Mouse (Mus musculus): ENCODE measurements around the gene Cry1.

DNA sequence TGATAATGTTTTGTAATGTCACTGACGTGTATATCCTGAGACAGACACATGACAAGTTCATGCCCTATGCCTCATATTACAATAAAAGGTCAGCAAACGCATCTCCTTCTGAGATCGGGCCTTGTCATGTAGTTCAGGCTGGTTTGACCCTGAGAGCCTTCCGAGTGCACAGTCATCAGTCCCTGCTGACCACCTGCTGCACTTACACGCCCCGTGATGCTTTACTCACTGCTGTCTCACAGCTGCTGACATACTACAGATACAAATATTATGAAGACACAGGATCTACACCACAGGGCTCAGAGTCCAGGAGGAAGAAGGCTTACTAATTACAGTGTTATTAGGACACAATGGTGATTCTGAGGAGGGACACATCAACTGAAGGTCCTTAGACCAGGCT, 48.3 kb downstream of the Cry1 start:
- TF ChIP-seq GATA1 (IDR thresholded peaks at IDR 0.05; ENCODE audit: low read length) (no peak), TAL1 (IDR thresholded peaks at IDR 0.05; ENCODE audit: low read length) (no peak)

Measured in erythroblast, embryonic 14.5 days (primary cell).